Mouse (Mus musculus): ENCODE measurements around the gene Ccdc73.

GRCm38 (mm10) chr2:105034084-105034483, 166.5 kb downstream of the Ccdc73 start:
- no peak for TF ChIP-seq ZC3H11A (IDR thresholded peaks at IDR 0.05; ENCODE audit: borderline replicate concordance, low read depth, low read length)
- TF ChIP-seq HCFC1 (IDR thresholded peaks at IDR 0.05; ENCODE audit: borderline replicate concordance, insufficient read depth, low read length): no peak

Data from ES-E14 (cell line).